Mouse (Mus musculus): ENCODE measurements around the gene Pkn1. TPM values are rescaled to one million over a fixed set of nuclear protein-coding genes. Genes with fewer than 3 reads are reported as not detected.

Pkn1 gene
- total RNA-seq (2021), result 100 to 1,000 TPM in 1 of 2 experiments, 10 to 100 TPM in 1; 98.7 to 107 TPM

- DNase-seq, result peak; percentile 78
- intact Hi-C loops (cut with DNase I), result no loop called here
Measured at GRCm38 (mm10) chr8:83698661-83699453, at the start of gene Pkn1. Gene Pkn1, minus strand, starts transcription at chr8:83699179.

DNA sequence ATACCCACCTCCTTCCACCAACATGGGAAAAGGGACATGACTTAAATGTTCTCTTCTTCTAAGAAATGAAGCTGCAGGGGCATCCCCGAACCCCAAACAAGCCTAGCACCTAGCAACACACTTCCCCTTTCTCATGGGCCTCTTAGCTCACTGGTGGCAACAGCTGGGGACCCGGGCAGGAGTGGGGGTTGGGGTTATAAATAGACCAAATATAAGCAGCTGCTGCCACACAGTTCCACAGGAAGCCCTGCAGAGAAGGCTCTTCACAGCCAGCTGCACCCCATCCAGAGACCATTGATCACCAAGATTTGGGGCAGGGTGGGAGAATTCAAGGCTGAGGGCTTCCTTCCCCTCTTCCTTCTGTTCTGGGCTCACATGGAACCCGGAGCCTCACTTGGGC is 49.7 kb upstream of the Pkn1 start:
- intact Hi-C loops (cut with DNase I), result no loop called here
- no peak for DNase-seq

GRCm38 (mm10) chr8:83747661-83748346 is 48.8 kb upstream of the Pkn1 start:
- intact Hi-C loops (cut with DNase I), result no loop called here
- DNase-seq, result peak; percentile 54

- DNase-seq, result no peak
- intact Hi-C loops (cut with DNase I), result no loop called here
Measured at GRCm38 (mm10) chr8:83744070-83744469, 45.1 kb upstream of the Pkn1 start.

- DNase-seq, result no peak
- intact Hi-C loops (cut with DNase I), result no loop called here
Measured at GRCm38 (mm10) chr8:83742968-83743367, 44.0 kb upstream of the Pkn1 start.

DNA sequence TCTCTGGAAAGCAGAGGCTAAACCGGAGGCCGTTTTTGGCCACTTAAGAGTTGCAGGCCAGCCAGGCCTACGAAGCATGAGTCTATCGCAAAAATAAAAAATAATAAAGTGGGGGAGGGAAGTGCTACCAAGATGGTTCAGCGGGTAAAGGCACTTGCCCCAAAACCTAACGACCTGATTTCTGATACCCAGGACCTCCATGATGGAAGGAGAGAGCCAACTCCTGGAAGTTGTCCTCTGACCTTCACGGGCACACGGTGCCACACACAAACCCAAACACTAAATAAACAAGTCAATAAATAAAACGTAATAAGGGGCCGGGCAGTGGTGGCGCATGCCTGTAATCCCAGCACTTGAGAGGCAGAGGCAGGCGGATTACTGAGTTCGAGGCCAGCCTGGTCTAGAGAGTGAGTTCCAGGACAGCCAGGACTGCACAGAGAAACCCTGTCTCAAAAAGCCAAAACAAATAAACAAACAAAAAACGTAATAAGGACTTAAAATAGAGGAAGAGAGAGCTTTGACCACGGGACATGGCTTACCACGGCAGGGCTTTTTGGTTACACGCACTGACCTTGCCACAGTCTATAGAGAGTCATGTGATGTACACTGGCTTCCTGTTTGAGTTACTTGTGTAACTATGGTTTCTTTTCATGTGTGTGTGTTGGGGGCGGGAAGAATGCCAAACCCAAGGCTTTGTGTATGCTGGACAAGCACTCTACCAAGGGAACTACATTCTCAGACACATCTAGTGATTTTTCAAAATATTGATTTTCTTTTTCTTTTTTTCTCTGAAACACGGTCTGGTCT is 43.1 kb upstream of the Pkn1 start:
- intact Hi-C loops (cut with DNase I), result no loop called here
- DNase-seq, result no peak

- DNase-seq, result no peak
- intact Hi-C loops (cut with DNase I), result no loop called here
Measured at GRCm38 (mm10) chr8:83740976-83741741, 42.2 kb upstream of the Pkn1 start, which contains the start of gene Adgre5. Gene Adgre5, minus strand, starts transcription at chr8:83741326.

DNA sequence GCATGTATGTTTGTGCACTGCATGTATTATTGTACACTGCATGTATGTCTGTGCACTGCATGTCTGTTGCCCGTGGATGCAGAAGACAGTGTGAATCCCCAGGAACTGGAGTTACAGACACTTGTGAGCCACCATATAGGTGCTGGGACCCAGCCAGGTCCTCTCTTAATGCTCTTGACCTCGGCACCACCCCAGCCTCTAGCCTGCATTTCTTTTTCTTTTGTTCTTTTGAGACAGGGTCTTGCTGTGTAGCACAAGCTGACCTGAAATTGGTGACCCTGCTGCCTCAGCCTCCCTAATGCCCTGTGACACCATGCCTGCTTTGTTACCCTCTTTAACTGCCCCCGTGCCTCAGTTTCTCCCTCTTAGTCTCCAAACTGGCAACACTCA is 41.6 kb upstream of the Pkn1 start:
- DNase-seq, result no peak
- intact Hi-C loops (cut with DNase I), result no loop called here

DNA sequence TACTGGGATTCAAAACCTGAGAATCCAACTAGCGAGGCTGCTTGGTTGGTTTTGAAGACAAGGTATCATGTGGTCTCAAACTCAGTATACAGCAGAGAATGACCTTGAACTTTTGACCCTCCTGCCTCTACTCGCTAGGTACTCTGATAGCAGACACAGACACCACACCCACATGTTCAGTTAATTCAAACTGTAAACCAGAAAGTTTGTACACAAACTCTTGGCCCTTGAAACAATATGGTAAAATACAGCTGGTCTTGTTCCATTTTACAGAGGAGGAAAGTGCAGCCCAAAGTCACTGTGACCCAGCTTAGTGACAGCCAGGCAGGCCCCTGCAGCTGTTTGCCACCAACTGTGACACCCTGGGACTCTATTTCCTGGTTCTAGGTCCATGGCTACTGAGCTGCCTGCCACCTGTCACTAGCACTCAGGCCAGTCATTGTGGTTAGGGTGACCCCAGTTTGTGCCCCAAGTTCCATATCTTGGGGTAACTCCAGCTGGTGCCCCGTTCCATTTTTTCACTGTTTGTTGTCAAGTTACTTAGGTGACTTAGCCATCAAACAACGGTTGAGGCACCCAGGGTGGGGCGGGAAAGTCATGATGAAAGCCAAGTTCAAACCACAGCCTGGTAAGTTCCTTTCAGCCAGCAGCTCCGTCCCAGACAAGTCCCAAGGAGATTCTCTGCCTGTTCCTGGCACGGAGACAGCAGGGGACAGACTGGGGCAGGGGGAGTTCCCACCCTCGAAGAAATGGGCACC is 40.9 kb upstream of the Pkn1 start:
- intact Hi-C loops (cut with DNase I), result no loop called here
- DNase-seq, result no peak

DNA sequence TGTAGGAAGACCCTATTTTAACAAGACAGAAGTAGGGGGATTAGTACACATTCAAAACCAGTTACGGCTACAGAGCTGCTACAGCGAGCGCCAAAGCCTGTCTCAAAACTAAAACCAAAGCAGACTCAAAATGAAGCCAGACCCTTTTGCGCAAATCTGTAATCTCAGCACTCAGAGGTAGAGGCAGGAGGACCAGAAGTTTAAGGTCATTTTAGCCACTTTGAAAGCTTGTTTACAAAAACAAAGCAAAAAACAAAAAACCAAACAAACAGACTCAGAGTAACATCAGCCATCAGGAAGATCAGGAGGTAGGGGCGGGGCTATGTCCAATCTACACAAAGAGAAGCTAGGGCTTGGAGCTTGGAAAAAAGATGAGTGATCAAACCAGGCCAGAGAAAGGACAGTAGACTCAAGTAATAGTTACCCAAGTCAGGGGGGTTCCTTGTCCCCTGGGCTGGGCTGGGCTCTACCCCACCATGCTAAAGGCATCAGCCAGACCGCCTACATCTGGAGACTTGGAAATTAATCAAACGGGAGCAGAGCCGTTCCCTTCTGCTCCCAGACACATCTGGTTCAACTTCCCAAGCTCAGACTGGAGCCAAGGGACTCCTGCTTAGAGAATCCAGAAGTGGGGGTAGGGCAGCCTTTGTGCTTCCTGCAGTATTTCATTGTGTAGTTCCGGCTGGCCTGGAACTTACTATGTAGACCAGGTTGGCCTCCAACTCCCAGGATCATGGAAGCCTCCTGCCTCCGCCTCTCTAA is 40.2 kb upstream of the Pkn1 start:
- DNase-seq, result no peak
- intact Hi-C loops (cut with DNase I), result no loop called here

- no peak for DNase-seq
- intact Hi-C loops (cut with DNase I), result no loop called here
Measured at GRCm38 (mm10) chr8:83737852-83738562, 39.0 kb upstream of the Pkn1 start.

- DNase-seq, result no peak
- intact Hi-C loops (cut with DNase I), result no loop called here
Measured at GRCm38 (mm10) chr8:83737346-83737745, 38.4 kb upstream of the Pkn1 start.

DNA sequence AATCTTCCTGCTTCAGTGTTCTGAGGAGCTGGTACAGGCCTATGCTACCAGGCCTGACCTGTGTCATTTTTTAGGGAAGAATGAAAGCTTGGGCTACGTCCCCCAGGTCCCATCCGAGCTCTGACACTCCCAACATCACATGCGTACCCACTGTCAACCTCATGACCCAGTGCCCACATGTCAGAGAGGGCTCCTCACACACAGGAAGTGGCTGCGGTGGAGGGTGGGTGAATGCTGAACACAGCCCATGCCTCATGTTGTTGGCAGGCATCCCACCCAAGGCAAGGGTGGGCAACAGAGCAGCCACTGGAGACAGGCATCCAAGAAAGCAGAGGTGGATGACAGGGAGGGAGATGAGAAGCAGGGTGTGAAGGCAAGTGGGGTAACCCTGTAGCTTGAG is 37.7 kb upstream of the Pkn1 start:
- no peak for DNase-seq
- intact Hi-C loops (cut with DNase I), result no loop called here

GRCm38 (mm10) chr8:83732919-83733318 is 33.9 kb upstream of the Pkn1 start:
- intact Hi-C loops (cut with DNase I), result no loop called here
- DNase-seq, result no peak

DNA sequence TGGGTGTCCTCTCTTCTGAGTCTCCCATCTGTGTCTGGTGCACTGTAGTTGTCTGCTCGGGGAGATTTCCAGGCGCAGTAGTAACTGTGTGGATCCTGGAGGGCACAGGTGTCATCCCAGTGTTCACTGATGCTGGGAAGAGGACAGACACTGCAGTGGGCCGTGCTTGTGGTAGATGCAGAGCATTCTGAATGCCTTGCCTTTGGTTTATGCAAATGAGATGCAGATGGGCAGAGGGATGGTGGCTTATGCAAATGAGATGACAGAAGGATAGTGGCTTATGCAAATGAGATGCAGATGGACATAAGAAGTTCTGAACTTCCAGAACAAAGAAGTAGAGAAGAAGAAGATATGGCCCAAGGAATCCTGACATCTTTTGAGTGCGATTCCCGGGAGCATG is 32.9 kb upstream of the Pkn1 start:
- no peak for DNase-seq

GRCm38 (mm10) chr8:83729009-83729807 is 30.2 kb upstream of the Pkn1 start:
- no peak for DNase-seq
- intact Hi-C loops (cut with DNase I), result loop anchor here (10.0 kb wide), 1 partner anchor 196 kb away; no protein-coding TSS in a partner anchor

More for the DNA sequence above, 32.9 kb upstream of the Pkn1 start:
- intact Hi-C loops (cut with DNase I), result no loop called here

DNA sequence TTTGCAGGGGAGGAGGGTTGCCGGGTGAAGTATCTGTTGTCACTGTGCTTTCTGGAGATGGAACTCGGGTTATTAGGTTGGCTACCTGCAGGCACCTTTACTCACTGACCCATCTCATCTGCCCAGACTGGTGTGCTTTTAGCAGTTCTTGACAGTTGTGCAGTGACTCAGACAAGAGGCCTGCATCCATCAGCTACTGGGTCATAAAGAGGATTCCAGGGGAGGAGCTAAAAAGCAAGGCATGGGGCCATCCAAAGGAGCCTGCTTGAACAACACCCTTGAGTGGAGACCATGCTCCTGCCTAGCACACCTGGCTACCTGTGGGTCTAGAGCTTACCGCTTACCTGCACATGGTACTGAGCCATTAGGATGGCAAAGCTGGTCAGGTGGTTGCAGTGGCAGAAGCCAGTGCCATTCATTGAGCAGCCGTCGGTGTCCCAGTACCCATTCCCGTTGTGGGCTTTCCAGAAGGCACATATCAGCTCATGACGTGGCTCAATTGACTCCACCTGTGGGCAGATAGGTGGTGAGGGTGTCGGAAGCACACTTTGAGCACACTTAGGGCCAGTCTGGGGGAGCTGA is 26.6 kb upstream of the Pkn1 start:
- intact Hi-C loops (cut with DNase I), result loop anchor here (10.0 kb wide), 1 partner anchor 199 kb away; no protein-coding TSS in a partner anchor
- DNase-seq, result no peak
